Mouse (Mus musculus) right cerebral cortex, postnatal 4 days (tissue): ENCODE data around the gene Fam151b.

ENCODE experiments used
- DNase-seq: peaks from one replicate; pipeline ENCODE4 v3.0.0-alpha.2; 2022

Gene Fam151b

GRCm38 (mm10) chr13:92410486-92410885 is 73.3 kb downstream of the Fam151b start:
- no peak for DNase-seq

GRCm38 (mm10) chr13:92403496-92403895 is 80.3 kb downstream of the Fam151b start:
- DNase-seq, result no peak

GRCm38 (mm10) chr13:92402063-92402462 is 81.8 kb downstream of the Fam151b start:
- DNase-seq, result no peak
